Mouse (Mus musculus) regulatory T cell (primary cell): ENCODE measurements around the gene Rpl3.

ENCODE experiments used
- in situ Hi-C: fragments of 300-600 bp; cut with MboI, MseI; formaldehyde crosslinking; loops from one replicate; pipeline ENCODE4 v1.15.1; 2025; ENCODE audit warnings: high pct_unique_total_duplicates

The Rpl3 gene

GRCm38 (mm10) chr15:80088637-80089036, 3.0 kb downstream of the Rpl3 start:
- in situ Hi-C loops, result no loop called here

- in situ Hi-C loops, result no loop called here
These were observed 4.2 kb downstream of the Rpl3 start for GRCm38 (mm10) chr15:80087406-80088012.

- in situ Hi-C loops, result no loop called here
These were observed 7.9 kb downstream of the Rpl3 start for GRCm38 (mm10) chr15:80083740-80084139.

GRCm38 (mm10) chr15:80083276-80083731, 8.4 kb downstream of the Rpl3 start:
- in situ Hi-C loops, result no loop called here

GRCm38 (mm10) chr15:80082661-80083275, 8.9 kb downstream of the Rpl3 start:
- in situ Hi-C loops, result no loop called here

- in situ Hi-C loops, result no loop called here
These were observed 9.7 kb downstream of the Rpl3 start for GRCm38 (mm10) chr15:80081801-80082546.

GRCm38 (mm10) chr15:80080711-80081615, 10.7 kb downstream of the Rpl3 start:
- in situ Hi-C loops, result no loop called here

GRCm38 (mm10) chr15:80079954-80080353, 11.7 kb downstream of the Rpl3 start:
- in situ Hi-C loops, result no loop called here

- in situ Hi-C loops, result no loop called here
These were observed 12.5 kb downstream of the Rpl3 start for GRCm38 (mm10) chr15:80079129-80079668.

- in situ Hi-C loops, result no loop called here
These were observed 13.4 kb downstream of the Rpl3 start for GRCm38 (mm10) chr15:80078058-80078814.

GRCm38 (mm10) chr15:80076338-80077136, 15.1 kb downstream of the Rpl3 start:
- in situ Hi-C loops, result no loop called here

GRCm38 (mm10) chr15:80075733-80076337, 15.8 kb downstream of the Rpl3 start:
- in situ Hi-C loops, result no loop called here

GRCm38 (mm10) chr15:80075374-80075694, 16.3 kb downstream of the Rpl3 start:
- in situ Hi-C loops, result no loop called here

GRCm38 (mm10) chr15:80074663-80075373, 16.9 kb downstream of the Rpl3 start:
- in situ Hi-C loops, result loop anchor here (25.0 kb wide), 1 partner anchor 1488 kb away; the partner anchor contains the start of gene Cyth4

- in situ Hi-C loops, result loop anchor here (25.0 kb wide), 1 partner anchor 1486 kb away; the partner anchor contains the start of gene Cyth4
These were observed 18.4 kb downstream of the Rpl3 start for GRCm38 (mm10) chr15:80073256-80073621.

GRCm38 (mm10) chr15:80072579-80073255, 19.0 kb downstream of the Rpl3 start:
- in situ Hi-C loops, result loop anchor here (25.0 kb wide), 1 partner anchor 1485 kb away; the partner anchor contains the start of gene Cyth4

- in situ Hi-C loops, result loop anchor here (25.0 kb wide), 1 partner anchor 1485 kb away; the partner anchor contains the start of gene Cyth4
These were observed 19.7 kb downstream of the Rpl3 start for GRCm38 (mm10) chr15:80071951-80072437.
